Comparison of ENCODE assay signal across 8 mouse cellular contexts in genomic region chr3:96105232-96105747, GRCm38 (mm10). TPM values are rescaled to one million over a fixed set of nuclear protein-coding genes. Genes with fewer than 3 reads are reported as not detected.
DNase-seq lines count a peak whose midpoint lies in the region; ATAC-seq lines count a peak whose summit lies in the region.

No protein-coding gene starts in this region.

- no peak for DNase-seq in lung, postnatal 14 days
- DNase-seq in splenic B cell, adult 2 months (ENCODE audit: low read depth, low spot score), result peak; percentile 88
- no peak for DNase-seq in yolk sac, embryonic 10.5 days (ENCODE audit: low spot score)
- DNase-seq in cerebellum, adult 8-10 months, result no peak

- H3K4me2 ChIP-seq in lung, embryonic 15.5 days, result peak overlapping the region; percentile 81
- H3K4me2 ChIP-seq in heart, embryonic 14.5 days (ENCODE audit: low read length), result peak overlapping the region; percentile 82
- peak overlapping the region; percentile 93 for H3K4me2 ChIP-seq in liver, embryonic 16.5 days (ENCODE audit: low read depth, low read length)

- no peaks in the 10 kb centered on the region for H3K9me3 ChIP-seq in lung, embryonic 15.5 days
- H3K9me3 ChIP-seq in heart, embryonic 14.5 days (ENCODE audit: control insufficient read depth, low read length), result no peaks in the 10 kb centered on the region
- H3K9me3 ChIP-seq in liver, embryonic 16.5 days (replicated peaks; ENCODE audit: control insufficient read depth, low read length), result no peaks in the 10 kb centered on the region

- no peak for ATAC-seq in lung, embryonic 15.5 days (ENCODE audit: borderline replicate concordance, extremely low read depth, low FRiP score, low TSS enrichment)
- ATAC-seq in heart, embryonic 14.5 days (ENCODE audit: insufficient number of reproducible peaks, insufficient read depth, low FRiP score, low read depth), result no peak
- ATAC-seq in liver, embryonic 16.5 days (ENCODE audit: low read depth), result peak; percentile 26; the same call in 1 of the 2 replicates

- peak overlapping the region; percentile 91 for H3K9ac ChIP-seq in lung, embryonic 15.5 days
- H3K9ac ChIP-seq in heart, embryonic 14.5 days (ENCODE audit: low read length), result peak overlapping the region; percentile 96
- H3K9ac ChIP-seq in liver, embryonic 16.5 days (ENCODE audit: low read depth, low read length), result peak overlapping the region; percentile 98

- 9% methylated on average over 10 of the region's 10 CpGs for WGBS in lung, embryonic 15.5 days
- WGBS in heart, embryonic 14.5 days, result 4% methylated on average over 10 of the region's 10 CpGs
- WGBS in liver, embryonic 16.5 days (ENCODE audit: insufficient replicate concordance), result 5% methylated on average over 10 of the region's 10 CpGs

- H3K27ac ChIP-seq in lung, embryonic 15.5 days, result peak overlapping the region; percentile 96; the same call in 1 of the 2 replicates
- 0 out of 2 replicates have a peak overlapping the region, but pooled peaks have one; percentile 5 for H3K27ac ChIP-seq in brown adipose tissue, adult 24 weeks (replicated peaks; ENCODE audit: low read depth, low read length)
- H3K27ac ChIP-seq in heart, embryonic 14.5 days (replicated peaks in 1 of 2; ENCODE audit: control insufficient read depth in 1 of 2, insufficient read depth in 1 of 2, low read depth in 2 of 2, low read length in 2 of 2), result peak overlapping the region; percentile 90 to 95
- H3K27ac ChIP-seq in liver, embryonic 16.5 days (ENCODE audit: low read length), result peak overlapping the region; percentile 89

- no peaks in the 10 kb centered on the region for H3K36me3 ChIP-seq in lung, embryonic 15.5 days
- H3K36me3 ChIP-seq in heart, embryonic 14.5 days (ENCODE audit: control insufficient read depth, insufficient read depth, low read length), result peaks cover 6% of the 10 kb centered on the region; the same call in 1 of the 2 replicates
- H3K36me3 ChIP-seq in liver, embryonic 16.5 days (ENCODE audit: control insufficient read depth, insufficient read depth), result no peaks in the 10 kb centered on the region
- H3K36me3 ChIP-seq in splenic B cell, adult 2 months (ENCODE audit: control insufficient read depth, insufficient read depth, low read length, poor library complexity, severe bottlenecking), result no peaks in the 10 kb centered on the region

- peaks cover 35% of the 10 kb centered on the region for H3K4me1 ChIP-seq in lung, embryonic 15.5 days
- H3K4me1 ChIP-seq in brown adipose tissue, adult 24 weeks (ENCODE audit: control insufficient read depth, insufficient read depth, insufficient read length, low read length), result peaks cover 3% of the 10 kb centered on the region; the same call in 1 of the 2 replicates
- H3K4me1 ChIP-seq in heart, embryonic 14.5 days (ENCODE audit: control insufficient read depth in 2 of 2, insufficient read depth in 2 of 2, low read length in 2 of 2), result peaks cover 7 to 22% of the 10 kb centered on the region in 2 experiments
- H3K4me1 ChIP-seq in liver, embryonic 16.5 days (ENCODE audit: control insufficient read depth, low read depth, low read length), result peaks cover 21% of the 10 kb centered on the region

- peak overlapping the region; percentile 95 for H3K4me3 ChIP-seq in lung, embryonic 15.5 days
- H3K4me3 ChIP-seq in brown adipose tissue, adult 24 weeks (ENCODE audit: insufficient read depth, low read depth, low read length), result peak overlapping the region; percentile 88
- peak overlapping the region; percentile 86 to 92 for H3K4me3 ChIP-seq in heart, embryonic 14.5 days (ENCODE audit: control insufficient read depth in 1 of 2, insufficient read depth in 1 of 2, low read depth in 1 of 2, low read length in 2 of 2)
- peak overlapping the region; percentile 98 for H3K4me3 ChIP-seq in liver, embryonic 16.5 days (ENCODE audit: low read depth, low read length)

- H3K27me3 ChIP-seq in lung, embryonic 15.5 days, result no peaks in the 10 kb centered on the region
- no peaks in the 10 kb centered on the region for H3K27me3 ChIP-seq in heart, embryonic 14.5 days (ENCODE audit: control insufficient read depth, insufficient read depth, low read length)
- no peaks in the 10 kb centered on the region for H3K27me3 ChIP-seq in liver, embryonic 16.5 days (ENCODE audit: control insufficient read depth, insufficient read depth, low read depth, low read length)
- H3K27me3 ChIP-seq in splenic B cell, adult 2 months (ENCODE audit: control insufficient read depth, insufficient read depth, low read length, poor library complexity, severe bottlenecking), result no peaks in the 10 kb centered on the region

RNA-seq across cellular contexts. Expression of gene Otud7b, which starts 1.0 kb away (rescaled TPM):
- 22.0 and 22.9 TPM in 2 replicates for polyA plus RNA-seq in lung, embryonic 15.5 days (2015; fragmentation: Nextera tagmentation; extraction: Ambion mirVana)
- polyA plus RNA-seq in brown adipose tissue, adult 24 weeks (2012; ENCODE audit: insufficient read depth, insufficient read length, missing spikeins), result 6.9 and 8.3 TPM in 2 replicates
- 12.6 and 16.2 TPM in 2 replicates for polyA plus RNA-seq in heart, embryonic 14.5 days (2014; fragmentation: Nextera tagmentation; extraction: Ambion mirVana)
- polyA plus RNA-seq in liver, embryonic 16.5 days (2015; fragmentation: Nextera tagmentation; extraction: Ambion mirVana), result 5.8 and 7.7 TPM in 2 replicates

RNA-seq across cellular contexts. Expression of gene Vps45, which starts 47.0 kb away (rescaled TPM):
- polyA plus RNA-seq in lung, embryonic 15.5 days (2015; fragmentation: Nextera tagmentation; extraction: Ambion mirVana), result 32.2 and 33.4 TPM in 2 replicates
- polyA plus RNA-seq in brown adipose tissue, adult 24 weeks (2012; ENCODE audit: insufficient read depth, insufficient read length, missing spikeins), result 16.6 and 23.7 TPM in 2 replicates
- polyA plus RNA-seq in heart, embryonic 14.5 days (2014; fragmentation: Nextera tagmentation; extraction: Ambion mirVana), result 22.8 and 24.4 TPM in 2 replicates
- 11.7 and 12.9 TPM in 2 replicates for polyA plus RNA-seq in liver, embryonic 16.5 days (2015; fragmentation: Nextera tagmentation; extraction: Ambion mirVana)

RNA-seq across cellular contexts. Expression of gene Mtmr11, which starts 56.5 kb away (rescaled TPM):
- 11.2 and 14.9 TPM in 2 replicates for polyA plus RNA-seq in lung, embryonic 15.5 days (2015; fragmentation: Nextera tagmentation; extraction: Ambion mirVana)
- 2.8 and 2.9 TPM in 2 replicates for polyA plus RNA-seq in brown adipose tissue, adult 24 weeks (2012; ENCODE audit: insufficient read depth, insufficient read length, missing spikeins)
- polyA plus RNA-seq in heart, embryonic 14.5 days (2014; fragmentation: Nextera tagmentation; extraction: Ambion mirVana), result 7.7 and 7.9 TPM in 2 replicates
- polyA plus RNA-seq in liver, embryonic 16.5 days (2015; fragmentation: Nextera tagmentation; extraction: Ambion mirVana), result 2.6 and 4.2 TPM in 2 replicates

Comparison
In these comparisons a context has a peak if more than half of its experiments do, and no peak if none do; other contexts are left out.
1. H3K27ac ChIP-seq: peak in every context shown above with its lines; median percentile 96 in lung, embryonic 15.5 days; 92 in heart, embryonic 14.5 days; 89 in liver, embryonic 16.5 days; 5 in brown adipose tissue, adult 24 weeks.